Mouse (Mus musculus): Measurements from ENCODE around the gene Olfr584. TPM values are rescaled to one million over a fixed set of nuclear protein-coding genes. Genes with fewer than 3 reads are reported as not detected.

Olfr584 gene
- not detected in 2 replicates for polyA plus RNA-seq (2016; fragmentation: Nextera tagmentation; extraction: Ambion mirVana)

- Histone ChIP-seq H3K4me3 (no peak within 1 kb of the TSS), H3K4me2 (replicated peaks) (no peak within 1 kb of the TSS), H3K27me3 (no peaks in the 10 kb centered on the region), H3K27ac (no peak within 1 kb of the TSS), H3K9ac (no peak within 1 kb of the TSS), H3K36me3 (no peaks in the 10 kb centered on the region), H3K9me3 (peaks cover 7% of the 10 kb centered on the region; the same call in 1 of the 2 replicates), H3K4me1 (no peaks in the 10 kb centered on the region)
- WGBS = 71% methylated on average over 1 of the region's 1 CpGs
- ATAC-seq (ENCODE audit: insufficient number of reproducible peaks, insufficient read depth, low FRiP score, low TSS enrichment) = no peak
These were observed at the start of gene Olfr584 for GRCm38 (mm10) chr7:103081585-103081984. TSS of gene Olfr584 (plus strand) at chr7:103081885.

- no peak for ATAC-seq (ENCODE audit: insufficient number of reproducible peaks, insufficient read depth, low FRiP score, low TSS enrichment)
- Histone ChIP-seq H3K36me3 (no peaks in the 10 kb centered on the region), H3K4me1 (no peaks in the 10 kb centered on the region), H3K9ac (no peak within 1 kb of the TSS), H3K4me2 (replicated peaks) (no peak within 1 kb of the TSS), H3K4me3 (no peak within 1 kb of the TSS), H3K27ac (no peak within 1 kb of the TSS), H3K27me3 (no peaks in the 10 kb centered on the region), H3K9me3 (no peaks in the 10 kb centered on the region)
These were observed 44.0 kb upstream of the Olfr584 start, which contains the start of gene Olfr582 for GRCm38 (mm10) chr7:103037724-103038123. TSS of gene Olfr582 (plus strand) at chr7:103038024.

- H3K4me1 ChIP-seq = no peaks in the 10 kb centered on the region
- H3K27ac ChIP-seq = no peak within 1 kb of the TSS
- no peak within 1 kb of the TSS for H3K9ac ChIP-seq
- no peak within 1 kb of the TSS for H3K4me2 ChIP-seq (replicated peaks)
- no peaks in the 10 kb centered on the region for H3K9me3 ChIP-seq
- no peak for ATAC-seq (ENCODE audit: insufficient number of reproducible peaks, insufficient read depth, low FRiP score, low TSS enrichment)
- no peak within 1 kb of the TSS for H3K4me3 ChIP-seq
- no peaks in the 10 kb centered on the region for H3K36me3 ChIP-seq
- no peaks in the 10 kb centered on the region for H3K27me3 ChIP-seq
- 72% methylated on average over 1 of the region's 1 CpGs for WGBS
These were observed 30.7 kb upstream of the Olfr584 start, which contains the start of gene Olfr583 for GRCm38 (mm10) chr7:103051000-103051399. TSS of gene Olfr583 (plus strand) at chr7:103051300.

- no peaks in the 10 kb centered on the region for H3K27me3 ChIP-seq
- H3K4me1 ChIP-seq = no peaks in the 10 kb centered on the region
- no peaks in the 10 kb centered on the region for H3K36me3 ChIP-seq
- no peak for ATAC-seq (ENCODE audit: insufficient number of reproducible peaks, insufficient read depth, low FRiP score, low TSS enrichment)
- no peaks in the 10 kb centered on the region for H3K9me3 ChIP-seq
- 74% methylated on average over 1 of the region's 1 CpGs for WGBS
- no peak within 1 kb of the TSS for H3K4me2 ChIP-seq (replicated peaks)
- H3K4me3 ChIP-seq = no peak within 1 kb of the TSS
- no peak within 1 kb of the TSS for H3K27ac ChIP-seq
- H3K9ac ChIP-seq = no peak within 1 kb of the TSS
These were observed 15.7 kb downstream of the Olfr584 start, which contains the start of gene Olfr585 for GRCm38 (mm10) chr7:103097420-103097819. TSS of gene Olfr585 (plus strand) at chr7:103097720.

- no peak overlapping the region for H3K4me2 ChIP-seq (replicated peaks)
- H3K27ac ChIP-seq = no peak overlapping the region
- H3K4me1 ChIP-seq = no peaks in the 10 kb centered on the region
- H3K36me3 ChIP-seq = no peaks in the 10 kb centered on the region
- H3K9ac ChIP-seq = no peak overlapping the region
- no peaks in the 10 kb centered on the region for H3K9me3 ChIP-seq
- 55% methylated on average over 3 of the region's 3 CpGs for WGBS
- ATAC-seq (ENCODE audit: insufficient number of reproducible peaks, insufficient read depth, low FRiP score, low TSS enrichment) = no peak
- no peak overlapping the region for H3K4me3 ChIP-seq
- H3K27me3 ChIP-seq = no peaks in the 10 kb centered on the region
These were observed 37.7 kb downstream of the Olfr584 start for GRCm38 (mm10) chr7:103119406-103119805.

- no peak within 1 kb of the TSS for H3K4me3 ChIP-seq
- no peaks in the 10 kb centered on the region for H3K9me3 ChIP-seq
- H3K4me2 ChIP-seq (replicated peaks) = no peak within 1 kb of the TSS
- WGBS = 91% methylated on average over 3 of the region's 3 CpGs
- H3K4me1 ChIP-seq = no peaks in the 10 kb centered on the region
- no peak within 1 kb of the TSS for H3K9ac ChIP-seq
- no peak within 1 kb of the TSS for H3K27ac ChIP-seq
- H3K27me3 ChIP-seq = no peaks in the 10 kb centered on the region
- no peaks in the 10 kb centered on the region for H3K36me3 ChIP-seq
- ATAC-seq (ENCODE audit: insufficient number of reproducible peaks, insufficient read depth, low FRiP score, low TSS enrichment) = no peak
These were observed 43.9 kb downstream of the Olfr584 start, which contains the start of gene Olfr586 for GRCm38 (mm10) chr7:103125538-103125937. TSS of gene Olfr586 (minus strand) at chr7:103125638.

Other genes with a start within 250 kb of the Olfr584 start
- gene Olfr566, start 223.1 kb upstream of the Olfr584 start, polyA plus RNA-seq (2016; fragmentation: Nextera tagmentation; extraction: Ambion mirVana) = not detected in 2 replicates
- not detected in 2 replicates for gene Olfr568, start 204.8 kb upstream of the Olfr584 start, polyA plus RNA-seq (2016; fragmentation: Nextera tagmentation; extraction: Ambion mirVana)
- not detected in 2 replicates for gene Olfr569, start 191.0 kb upstream of the Olfr584 start, polyA plus RNA-seq (2016; fragmentation: Nextera tagmentation; extraction: Ambion mirVana)
- gene Olfr570, start 187.3 kb upstream of the Olfr584 start, polyA plus RNA-seq (2016; fragmentation: Nextera tagmentation; extraction: Ambion mirVana) = not detected in 2 replicates
- gene Olfr571, start 164.3 kb upstream of the Olfr584 start, polyA plus RNA-seq (2016; fragmentation: Nextera tagmentation; extraction: Ambion mirVana) = 0.06 and 0.23 TPM in 2 replicates
- gene Olfr572, start 157.5 kb upstream of the Olfr584 start, polyA plus RNA-seq (2016; fragmentation: Nextera tagmentation; extraction: Ambion mirVana) = not detected in 2 replicates
- gene Olfr573-ps1, start 139.3 kb upstream of the Olfr584 start, polyA plus RNA-seq (2016; fragmentation: Nextera tagmentation; extraction: Ambion mirVana) = not detected in 2 replicates
- gene Olfr574, start 133.4 kb upstream of the Olfr584 start, polyA plus RNA-seq (2016; fragmentation: Nextera tagmentation; extraction: Ambion mirVana) = not detected in 2 replicates
- gene Olfr575, start 123.1 kb upstream of the Olfr584 start, polyA plus RNA-seq (2016; fragmentation: Nextera tagmentation; extraction: Ambion mirVana) = not detected in 2 replicates
- not detected in 2 replicates for gene Olfr576, start 119.2 kb upstream of the Olfr584 start, polyA plus RNA-seq (2016; fragmentation: Nextera tagmentation; extraction: Ambion mirVana)
- gene Olfr577, start 105.9 kb upstream of the Olfr584 start, polyA plus RNA-seq (2016; fragmentation: Nextera tagmentation; extraction: Ambion mirVana) = not detected in 2 replicates
- gene Olfr578, start 92.6 kb upstream of the Olfr584 start, polyA plus RNA-seq (2016; fragmentation: Nextera tagmentation; extraction: Ambion mirVana) = not detected in 2 replicates
- not detected in 2 replicates for gene Olfr582, start 43.9 kb upstream of the Olfr584 start, polyA plus RNA-seq (2016; fragmentation: Nextera tagmentation; extraction: Ambion mirVana)
- not detected in 2 replicates for gene Olfr583, start 30.6 kb upstream of the Olfr584 start, polyA plus RNA-seq (2016; fragmentation: Nextera tagmentation; extraction: Ambion mirVana)
- not detected in 2 replicates for gene Olfr585, start 15.8 kb downstream of the Olfr584 start, polyA plus RNA-seq (2016; fragmentation: Nextera tagmentation; extraction: Ambion mirVana)
- not detected in 2 replicates for gene Olfr586, start 43.8 kb downstream of the Olfr584 start, polyA plus RNA-seq (2016; fragmentation: Nextera tagmentation; extraction: Ambion mirVana)
- gene Olfr588-ps1, start 59.0 kb downstream of the Olfr584 start, polyA plus RNA-seq (2016; fragmentation: Nextera tagmentation; extraction: Ambion mirVana) = not detected in 2 replicates
- gene Olfr589, start 74.5 kb downstream of the Olfr584 start, polyA plus RNA-seq (2016; fragmentation: Nextera tagmentation; extraction: Ambion mirVana) = not detected in 2 replicates
- not detected in 2 replicates for gene Olfr591, start 96.5 kb downstream of the Olfr584 start, polyA plus RNA-seq (2016; fragmentation: Nextera tagmentation; extraction: Ambion mirVana)
- not detected in 2 replicates for gene Olfr592, start 102.9 kb downstream of the Olfr584 start, polyA plus RNA-seq (2016; fragmentation: Nextera tagmentation; extraction: Ambion mirVana)
- not detected in 2 replicates for gene Olfr593, start 130.0 kb downstream of the Olfr584 start, polyA plus RNA-seq (2016; fragmentation: Nextera tagmentation; extraction: Ambion mirVana)
- gene Olfr594, start 135.1 kb downstream of the Olfr584 start, polyA plus RNA-seq (2016; fragmentation: Nextera tagmentation; extraction: Ambion mirVana) = not detected in 2 replicates
- gene Usp17ld, start 170.6 kb downstream of the Olfr584 start, polyA plus RNA-seq (2016; fragmentation: Nextera tagmentation; extraction: Ambion mirVana) = not detected in 2 replicates
- not detected in 2 replicates for gene Olfr596, start 223.8 kb downstream of the Olfr584 start, polyA plus RNA-seq (2016; fragmentation: Nextera tagmentation; extraction: Ambion mirVana)
- not detected in 2 replicates for gene Olfr597, start 234.4 kb downstream of the Olfr584 start, polyA plus RNA-seq (2016; fragmentation: Nextera tagmentation; extraction: Ambion mirVana)
- not detected in 2 replicates for gene Olfr598, start 241.7 kb downstream of the Olfr584 start, polyA plus RNA-seq (2016; fragmentation: Nextera tagmentation; extraction: Ambion mirVana)

All from embryonic facial prominence, embryonic 12.5 days (tissue).